Mouse (Mus musculus): ENCODE results near the gene Inpp4b. TPM values are rescaled to one million over a fixed set of nuclear protein-coding genes. Genes with fewer than 3 reads are reported as not detected.
A peak's percentile ranks its signal among the peaks of the same experiment; 100 is the strongest.

Inpp4b gene
- polyA plus RNA-seq, 1 experiment from 2014 or later, result 2.1 TPM

DNA sequence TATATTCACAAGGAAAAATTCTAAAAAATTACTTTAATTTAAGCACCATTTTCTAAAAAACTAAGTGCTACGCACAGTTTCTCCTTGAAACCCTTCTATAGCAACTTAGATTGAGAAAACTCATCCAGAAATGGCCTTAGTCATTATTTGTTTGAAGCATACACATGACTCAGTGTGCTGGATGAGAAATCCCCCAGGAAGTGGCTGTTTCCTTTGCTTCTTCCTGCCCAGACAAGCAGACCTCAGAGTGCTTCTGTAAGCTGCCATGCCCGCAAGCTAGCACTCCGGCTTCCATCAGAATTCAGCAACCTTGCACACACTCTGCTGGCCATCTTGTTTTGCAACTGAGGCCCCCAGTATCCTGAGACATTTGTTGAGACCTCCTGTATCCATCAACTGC is 414.3 kb downstream of the Inpp4b start:
- ATAC-seq, result no peak
- Histone ChIP-seq H3K36me3 (ENCODE audit: poor library complexity, severe bottlenecking) (no peaks in the 10 kb centered on the region), H3K4me3 (no peak overlapping the region), H3K9ac (no peak overlapping the region), H3K9me3 (replicated peaks) (no peaks in the 10 kb centered on the region), H3K27me3 (no peaks in the 10 kb centered on the region), H3K4me2 (no peak overlapping the region), H3K27ac (no peak overlapping the region), H3K4me1 (no peaks in the 10 kb centered on the region)
- 92% methylated on average over 3 of the region's 3 CpGs for WGBS

DNA sequence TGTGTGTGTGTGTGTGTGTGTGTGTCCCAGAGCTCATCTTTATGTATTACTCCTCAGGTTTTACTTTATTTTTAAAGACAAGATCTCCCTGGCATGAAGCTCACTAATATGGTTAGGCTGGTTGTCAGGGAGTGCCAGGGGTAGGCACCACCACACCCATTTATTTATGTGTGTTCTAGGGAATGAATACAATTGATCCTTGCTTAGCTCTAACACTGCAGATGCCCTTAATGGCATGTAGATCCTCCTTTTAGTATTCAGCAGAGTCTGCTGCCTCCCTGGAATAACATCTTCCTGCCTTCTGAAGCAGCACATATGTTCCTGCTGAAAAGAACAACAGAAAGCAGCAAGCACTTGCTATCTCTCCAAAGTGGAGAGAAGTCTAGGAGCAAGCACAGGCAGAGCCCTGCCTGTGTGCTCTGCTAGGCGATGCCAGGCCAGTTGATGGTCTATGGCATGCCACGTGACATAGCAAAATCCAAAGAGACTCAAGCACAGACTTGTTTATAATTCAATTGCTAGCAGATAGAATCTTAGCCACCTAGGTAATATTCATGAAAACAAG is 415.3 kb downstream of the Inpp4b start:
- no peaks in the 10 kb centered on the region for H3K4me1 ChIP-seq
- H3K27ac ChIP-seq, result no peak overlapping the region
- H3K4me3 ChIP-seq, result no peak overlapping the region
- no peak for ATAC-seq
- H3K9ac ChIP-seq, result no peak overlapping the region
- 92% methylated on average over 2 of the region's 2 CpGs for WGBS
- H3K36me3 ChIP-seq (ENCODE audit: poor library complexity, severe bottlenecking), result no peaks in the 10 kb centered on the region
- no peak overlapping the region for H3K4me2 ChIP-seq
- H3K27me3 ChIP-seq, result no peaks in the 10 kb centered on the region
- no peaks in the 10 kb centered on the region for H3K9me3 ChIP-seq (replicated peaks)

DNA sequence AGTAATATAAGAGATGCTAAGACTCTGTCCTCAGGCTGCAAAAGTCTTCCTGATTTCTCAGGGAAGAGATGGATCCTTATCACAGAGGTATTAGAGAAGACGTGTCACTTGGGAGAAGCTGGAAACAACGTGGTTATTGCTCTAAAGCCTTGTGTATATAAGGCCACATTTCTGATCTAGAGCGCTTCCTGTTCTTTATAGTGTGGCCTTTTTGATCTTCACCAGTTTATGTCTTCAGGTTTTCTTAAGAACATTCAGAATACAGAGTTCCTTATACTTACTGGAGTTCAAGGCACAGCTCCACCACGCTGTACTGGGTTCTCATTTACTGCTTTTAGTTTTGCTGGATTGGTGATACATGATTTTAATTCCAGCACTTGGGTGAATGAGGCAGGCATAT is 419.1 kb downstream of the Inpp4b start:
- Histone ChIP-seq H3K27me3 (no peaks in the 10 kb centered on the region), H3K36me3 (ENCODE audit: poor library complexity, severe bottlenecking) (no peaks in the 10 kb centered on the region), H3K9ac (no peak overlapping the region), H3K9me3 (replicated peaks) (no peaks in the 10 kb centered on the region), H3K4me3 (no peak overlapping the region), H3K27ac (no peak overlapping the region), H3K4me1 (no peaks in the 10 kb centered on the region), H3K4me2 (no peak overlapping the region)
- ATAC-seq, result no peak
- 80% methylated on average over 4 of the region's 4 CpGs for WGBS

DNA sequence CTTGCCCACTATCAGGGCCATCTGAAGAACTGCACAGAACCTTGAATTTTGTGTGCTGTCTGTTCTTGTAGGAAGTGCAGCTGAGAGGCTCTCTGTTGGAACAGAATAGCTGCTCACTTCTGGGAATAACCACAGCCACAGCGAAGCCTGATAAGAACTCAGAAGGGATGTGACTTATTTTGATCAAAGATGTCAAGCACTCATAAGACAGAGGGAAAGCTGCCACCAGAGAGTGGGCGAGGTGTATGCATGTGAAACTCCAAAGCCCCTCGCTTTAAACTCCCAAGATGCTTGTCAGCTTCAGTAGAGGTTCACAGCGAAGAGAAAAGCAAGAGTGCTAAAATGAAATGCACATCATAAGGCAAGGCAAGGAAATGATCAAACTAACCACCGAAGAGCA is 423.7 kb downstream of the Inpp4b start:
- Histone ChIP-seq H3K27me3 (no peaks in the 10 kb centered on the region), H3K9me3 (replicated peaks) (no peaks in the 10 kb centered on the region), H3K4me3 (no peak overlapping the region), H3K27ac (no peak overlapping the region), H3K4me2 (no peak overlapping the region), H3K36me3 (ENCODE audit: poor library complexity, severe bottlenecking) (no peaks in the 10 kb centered on the region), H3K4me1 (peaks cover 32% of the 10 kb centered on the region), H3K9ac (no peak overlapping the region)
- WGBS, result 91% methylated on average over 5 of the region's 5 CpGs
- ATAC-seq, result no peak

DNA sequence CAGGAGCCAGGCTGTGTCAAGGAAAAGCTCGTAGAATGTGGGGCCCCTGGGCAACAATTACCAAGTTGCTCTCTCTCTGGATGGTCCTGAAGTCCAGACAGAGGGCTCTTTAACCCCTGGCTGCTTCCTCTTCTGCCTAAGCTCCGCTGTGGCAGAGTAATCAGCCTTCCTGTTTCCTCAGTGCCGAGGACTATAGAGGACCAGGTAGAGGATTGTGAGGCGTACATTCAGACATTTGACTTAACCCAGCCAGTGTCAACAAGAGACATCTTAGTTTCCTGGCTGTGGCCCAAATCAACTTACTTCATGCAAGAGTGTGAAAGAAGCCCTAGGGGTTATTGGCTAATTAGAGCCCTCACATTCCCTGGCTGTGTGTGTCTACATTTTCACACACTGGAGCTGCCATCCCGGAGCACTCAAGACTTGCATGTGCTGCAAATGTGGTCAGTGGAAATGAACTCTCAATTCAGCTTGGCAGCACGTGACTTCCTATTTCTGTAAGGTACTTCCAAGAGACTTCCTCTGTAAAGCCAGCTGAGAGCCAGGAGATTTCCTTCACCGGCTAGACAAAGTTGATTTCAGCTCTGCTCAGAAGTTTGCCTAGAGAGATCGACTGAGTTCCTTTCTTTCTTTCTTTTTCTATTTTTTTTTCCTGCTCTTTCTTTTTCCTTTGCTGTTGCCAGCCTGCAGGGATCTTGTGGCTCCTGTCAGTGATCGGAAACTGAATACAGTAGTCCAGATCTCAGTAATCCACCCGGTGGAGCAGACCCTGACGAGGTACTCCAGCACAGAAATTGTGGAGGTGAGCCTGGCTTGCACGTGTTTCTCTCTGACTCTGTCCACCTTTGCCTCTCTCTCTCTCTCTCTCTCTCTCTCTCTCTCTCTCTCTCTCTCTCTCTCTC is 425.3 kb downstream of the Inpp4b start:
- no peaks in the 10 kb centered on the region for H3K36me3 ChIP-seq (ENCODE audit: poor library complexity, severe bottlenecking)
- no peaks in the 10 kb centered on the region for H3K27me3 ChIP-seq
- ATAC-seq, result peak; percentile 66
- WGBS, result 8% methylated on average over 12 of the region's 12 CpGs
- H3K9me3 ChIP-seq (replicated peaks), result no peaks in the 10 kb centered on the region
- H3K4me1 ChIP-seq, result peaks cover 32% of the 10 kb centered on the region
- peak overlapping the region; percentile 45 for H3K4me2 ChIP-seq
- H3K4me3 ChIP-seq, result no peak overlapping the region
- H3K9ac ChIP-seq, result no peak overlapping the region
- no peak overlapping the region for H3K27ac ChIP-seq

DNA sequence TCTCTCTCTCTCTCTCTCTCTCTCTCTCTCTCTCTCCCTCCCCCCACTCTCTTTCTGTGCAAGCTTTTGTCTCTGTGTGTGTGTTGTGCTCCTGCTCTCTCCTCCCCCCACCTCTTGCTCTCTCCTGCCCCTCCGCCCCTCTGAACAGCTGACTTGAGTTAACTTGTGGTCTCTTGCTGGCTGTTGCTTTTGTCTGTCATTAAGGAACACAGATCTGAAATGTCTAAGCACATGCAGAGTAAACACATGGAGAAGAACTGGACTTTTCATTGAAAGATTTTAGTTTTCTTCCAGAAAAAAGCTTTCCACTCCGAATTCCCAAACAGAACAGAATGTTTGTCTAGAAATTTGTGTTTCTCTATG is 425.9 kb downstream of the Inpp4b start:
- peak overlapping the region; percentile 45; the same call in 1 of the 2 replicates for H3K4me2 ChIP-seq
- peaks cover 32% of the 10 kb centered on the region for H3K4me1 ChIP-seq
- no peak overlapping the region for H3K9ac ChIP-seq
- no peak for ATAC-seq
- 39% methylated on average over 2 of the region's 2 CpGs for WGBS
- H3K4me3 ChIP-seq, result no peak overlapping the region
- H3K27ac ChIP-seq, result no peak overlapping the region
- no peaks in the 10 kb centered on the region for H3K36me3 ChIP-seq (ENCODE audit: poor library complexity, severe bottlenecking)
- no peaks in the 10 kb centered on the region for H3K9me3 ChIP-seq (replicated peaks)
- H3K27me3 ChIP-seq, result no peaks in the 10 kb centered on the region

DNA sequence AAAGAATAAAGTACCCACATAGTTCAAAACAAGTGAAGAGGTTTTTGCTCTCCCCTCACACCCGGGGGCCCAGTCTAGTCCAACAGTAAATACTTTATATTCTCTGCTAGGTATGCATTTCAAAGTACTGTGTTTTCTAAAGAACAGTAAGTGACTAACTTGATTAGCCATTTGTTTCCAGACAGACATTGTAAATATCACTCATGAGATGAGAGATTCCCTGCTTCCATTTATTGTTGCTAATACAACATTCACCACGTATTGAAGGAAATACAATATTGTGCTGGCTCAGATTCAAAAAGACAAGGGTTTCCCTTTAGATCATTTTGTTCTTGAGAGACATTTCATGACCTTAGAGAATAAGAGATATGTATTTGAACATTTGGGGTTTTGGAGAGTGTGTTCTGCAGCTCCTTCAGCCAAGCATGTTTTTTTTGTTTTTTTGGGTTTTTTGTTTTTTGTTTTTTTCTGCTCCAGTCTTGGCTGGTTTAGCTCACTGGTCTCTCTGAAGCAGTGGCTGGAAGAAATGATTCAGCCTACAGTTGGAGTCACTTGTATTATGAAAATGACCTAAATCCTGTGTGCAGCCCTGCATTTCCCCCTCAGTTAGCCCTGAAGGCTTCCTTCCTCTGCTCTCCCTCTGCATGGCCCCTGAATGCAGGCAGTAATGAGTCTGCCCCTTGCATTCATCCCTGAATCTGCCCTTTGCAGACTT is 426.5 kb downstream of the Inpp4b start:
- Histone ChIP-seq H3K9ac (no peak overlapping the region), H3K4me1 (peaks cover 32% of the 10 kb centered on the region), H3K9me3 (replicated peaks) (no peaks in the 10 kb centered on the region), H3K4me3 (no peak overlapping the region), H3K27ac (no peak overlapping the region), H3K4me2 (no peak overlapping the region), H3K36me3 (ENCODE audit: poor library complexity, severe bottlenecking) (no peaks in the 10 kb centered on the region), H3K27me3 (no peaks in the 10 kb centered on the region)
- ATAC-seq, result no peak
- 34% methylated on average over 2 of the region's 2 CpGs for WGBS

DNA sequence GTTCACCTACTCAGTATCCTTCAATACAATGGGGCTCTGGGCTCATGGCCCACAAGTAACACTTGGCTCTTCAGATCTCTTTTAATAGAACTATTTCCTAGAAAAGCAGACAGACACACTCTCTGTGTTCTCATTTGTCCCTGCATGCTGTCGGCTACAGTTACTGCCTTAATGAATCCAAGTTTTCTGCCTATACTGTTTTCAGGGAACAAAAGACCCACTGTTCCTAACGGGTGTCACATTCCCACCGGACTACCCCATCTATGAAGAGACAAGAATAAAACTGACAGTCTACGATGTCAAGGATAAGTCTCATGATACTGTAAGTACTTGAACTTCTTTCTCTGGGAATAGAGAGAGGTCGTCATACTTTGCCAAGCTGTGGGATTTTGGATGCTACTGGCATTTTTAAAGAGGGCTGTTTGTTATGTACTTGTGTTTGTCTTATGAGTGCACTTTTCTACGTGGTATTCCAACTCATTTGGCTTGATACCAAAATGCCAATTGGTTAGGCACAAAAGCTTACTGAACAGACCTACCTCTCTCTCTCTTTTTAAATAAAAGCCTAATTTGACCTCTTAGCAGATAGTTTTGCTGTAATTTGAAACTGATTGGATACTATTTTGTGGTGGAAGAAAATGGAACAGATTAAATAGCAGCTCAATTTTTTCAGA is 428.4 kb downstream of the Inpp4b start:
- 21% methylated on average over 6 of the region's 6 CpGs for WGBS
- no peak overlapping the region for H3K4me2 ChIP-seq
- H3K4me3 ChIP-seq, result no peak overlapping the region
- H3K36me3 ChIP-seq (ENCODE audit: poor library complexity, severe bottlenecking), result no peaks in the 10 kb centered on the region
- no peaks in the 10 kb centered on the region for H3K9me3 ChIP-seq (replicated peaks)
- peak; percentile 78 for ATAC-seq
- no peaks in the 10 kb centered on the region for H3K27me3 ChIP-seq
- peaks cover 32% of the 10 kb centered on the region for H3K4me1 ChIP-seq
- no peak overlapping the region for H3K27ac ChIP-seq
- no peak overlapping the region for H3K9ac ChIP-seq

DNA sequence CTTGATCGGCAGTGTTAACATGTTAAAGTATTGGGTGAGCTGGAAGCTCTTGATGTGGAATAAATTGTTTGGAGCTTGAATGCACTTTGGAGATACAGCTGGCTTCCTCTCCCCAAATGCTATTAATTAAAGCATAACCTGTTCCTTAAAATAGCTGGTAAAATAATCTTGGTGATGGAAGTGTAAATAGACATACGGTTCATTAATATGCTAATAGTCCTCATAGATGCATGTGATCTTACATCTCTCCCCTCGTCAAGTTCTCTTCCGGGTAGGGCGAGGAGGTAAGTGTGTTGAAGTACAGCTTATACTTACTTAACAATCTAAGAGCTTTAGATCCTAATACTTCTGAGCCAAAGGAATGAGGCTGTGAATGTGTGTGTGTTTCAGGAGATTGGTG is 430.5 kb downstream of the Inpp4b start:
- no peak overlapping the region for H3K4me2 ChIP-seq
- H3K4me3 ChIP-seq, result no peak overlapping the region
- H3K36me3 ChIP-seq (ENCODE audit: poor library complexity, severe bottlenecking), result no peaks in the 10 kb centered on the region
- 79% methylated on average over 5 of the region's 5 CpGs for WGBS
- ATAC-seq, result no peak
- H3K9ac ChIP-seq, result no peak overlapping the region
- H3K27me3 ChIP-seq, result no peaks in the 10 kb centered on the region
- H3K4me1 ChIP-seq, result peaks cover 21% of the 10 kb centered on the region
- no peak overlapping the region for H3K27ac ChIP-seq
- no peaks in the 10 kb centered on the region for H3K9me3 ChIP-seq (replicated peaks)

DNA sequence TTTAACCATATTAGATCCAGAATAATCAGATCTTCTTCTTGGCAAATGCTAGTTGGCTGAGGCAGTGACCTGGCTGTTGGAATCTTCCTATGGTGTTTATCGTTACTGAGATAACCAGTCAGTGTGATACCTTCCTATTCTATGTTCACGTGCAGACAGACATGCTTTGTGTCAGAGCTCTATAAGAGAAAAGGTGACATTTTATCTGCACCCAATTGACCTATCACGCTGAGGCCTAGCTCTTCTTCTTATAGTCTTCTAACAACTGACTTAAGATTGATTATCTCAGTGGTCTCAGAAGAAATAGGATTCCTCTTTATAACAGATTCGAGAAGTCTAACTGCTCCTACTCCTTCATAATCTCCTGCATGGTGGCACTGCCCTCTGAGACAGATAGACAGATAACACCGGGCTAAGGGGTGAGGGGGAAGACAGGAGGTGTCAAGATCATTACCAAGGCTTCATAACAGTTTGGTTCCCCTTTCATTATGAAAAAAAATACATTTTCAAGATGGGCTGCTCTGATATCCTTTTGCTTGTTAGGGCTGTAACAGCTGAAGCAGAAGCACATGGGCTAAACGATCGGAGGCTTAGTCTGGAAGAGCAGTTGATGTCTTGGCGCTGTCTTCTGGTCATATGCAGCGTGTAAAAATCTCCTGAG is 431.1 kb downstream of the Inpp4b start:
- Histone ChIP-seq H3K4me3 (no peak overlapping the region), H3K27me3 (no peaks in the 10 kb centered on the region), H3K4me1 (peaks cover 16% of the 10 kb centered on the region; the same call in 1 of the 2 replicates), H3K9ac (no peak overlapping the region), H3K36me3 (ENCODE audit: poor library complexity, severe bottlenecking) (no peaks in the 10 kb centered on the region), H3K4me2 (no peak overlapping the region), H3K9me3 (replicated peaks) (no peaks in the 10 kb centered on the region), H3K27ac (no peak overlapping the region)
- 83% methylated on average over 9 of the region's 9 CpGs for WGBS
- no peak for ATAC-seq

DNA sequence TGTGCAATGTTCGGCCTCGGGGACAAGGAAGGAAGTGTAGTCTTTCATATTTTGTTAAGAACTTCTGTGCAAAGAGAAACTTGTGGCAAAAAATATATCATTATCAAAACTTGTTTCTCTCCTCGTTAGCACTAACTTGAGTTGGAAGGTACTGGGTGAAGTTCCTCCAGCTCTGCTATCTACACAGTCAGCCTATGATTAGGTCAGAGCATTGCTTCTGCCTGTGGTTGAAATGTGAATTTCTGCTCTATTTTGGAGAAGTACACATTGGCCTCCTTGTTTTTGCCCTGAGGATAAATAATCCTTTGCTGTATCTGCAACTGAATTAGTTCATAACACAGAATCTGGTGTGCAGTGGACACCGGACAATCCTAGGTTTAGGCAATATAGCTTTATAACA is 431.7 kb downstream of the Inpp4b start:
- Histone ChIP-seq H3K9me3 (replicated peaks) (no peaks in the 10 kb centered on the region), H3K4me1 (peaks cover 11% of the 10 kb centered on the region; the same call in 1 of the 2 replicates), H3K9ac (no peak overlapping the region), H3K4me3 (no peak overlapping the region), H3K27me3 (no peaks in the 10 kb centered on the region), H3K27ac (no peak overlapping the region), H3K4me2 (no peak overlapping the region), H3K36me3 (ENCODE audit: poor library complexity, severe bottlenecking) (no peaks in the 10 kb centered on the region)
- 86% methylated on average over 4 of the region's 4 CpGs for WGBS
- no peak for ATAC-seq
